9 mouse cellular contexts compared by ENCODE assay signal in the genomic region with DNA sequence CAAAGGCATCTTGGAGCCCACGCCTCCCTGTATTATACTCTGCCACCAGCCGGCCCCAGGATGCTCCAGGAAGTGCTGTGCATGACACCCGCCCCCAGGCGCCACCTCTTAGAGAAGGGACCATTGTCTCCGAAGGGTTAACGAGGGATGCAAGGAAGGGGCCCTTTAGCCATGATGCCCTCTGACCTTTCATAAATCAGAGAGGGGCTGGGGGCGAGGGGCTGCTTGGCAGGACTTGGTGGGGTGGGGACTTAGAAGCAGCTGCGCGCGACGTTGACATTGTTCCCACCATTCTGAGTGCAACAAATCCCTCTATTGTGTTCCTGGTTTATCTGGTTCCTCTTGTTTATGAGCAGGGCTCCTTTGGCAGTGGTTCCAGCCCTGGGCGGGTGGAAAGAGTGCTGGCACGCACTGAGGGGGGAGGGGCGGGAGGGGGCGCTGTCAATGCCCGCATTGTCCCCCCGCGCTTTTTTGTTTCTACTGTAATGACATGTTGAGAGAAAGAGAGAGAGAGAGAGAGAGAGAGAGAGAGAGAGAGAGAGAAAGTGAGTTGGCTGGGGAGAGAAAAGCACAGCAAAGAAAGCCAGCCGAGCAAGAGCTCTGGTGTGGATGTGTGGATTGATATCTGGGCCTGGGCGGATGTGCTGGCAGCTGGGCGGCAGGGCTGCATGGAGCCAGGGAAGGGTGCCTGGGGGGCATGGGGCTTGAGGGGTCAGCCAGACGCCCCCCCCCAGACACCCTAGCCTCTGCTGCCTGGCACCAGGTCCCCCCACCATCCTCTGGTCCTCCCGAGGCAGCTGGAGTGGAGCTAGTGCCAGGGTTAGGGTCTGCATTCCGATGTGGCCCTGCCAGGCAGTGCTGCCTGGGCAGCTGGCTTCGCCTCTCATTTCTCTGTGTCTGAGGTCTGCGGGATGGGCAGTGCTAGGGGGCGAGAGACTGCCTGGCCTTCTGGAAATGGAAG. TPM values are rescaled to one million over a fixed set of nuclear protein-coding genes. Genes with fewer than 3 reads are reported as not detected.
A peak's percentile ranks its signal among the peaks of the same experiment; 100 is the strongest.
DNase-seq lines count a peak whose midpoint lies in the region; ATAC-seq lines count a peak whose summit lies in the region.
"Had no signal": no experiment of that assay in that cellular context is flagged by ENCODE, and none has a peak within 500 bp of the region (broad histone marks: within the 10 kb centered on the region; RNA-seq: fewer than 3 reads in every experiment).

No protein-coding gene starts in this region.

- peak overlapping the region; percentile 91 for H3K27ac ChIP-seq in forebrain, embryonic 10.5 days
- H3K27ac ChIP-seq in hindbrain, embryonic 14.5 days, result peak overlapping the region; percentile 80

- peak; percentile 13 to 19 for DNase-seq in urinary bladder, postnatal 36 days (ENCODE audit: low spot score in 2 of 2)
- no peak for DNase-seq in urinary bladder, postnatal 10 days (ENCODE audit: low spot score)
- DNase-seq in forebrain, embryonic 10.5 days (ENCODE audit: extremely low spot score, low spot score), result peak; percentile 41
- DNase-seq in hindbrain, embryonic 14.5 days (ENCODE audit: low spot score), result peak; percentile 60
- DNase-seq in lung, adult 18-20 months, result peak; percentile 42 to 58
- DNase-seq in ovary, postnatal 14 days (ENCODE audit: low spot score), result peak; percentile 38
- DNase-seq in spleen, postnatal 4 days (ENCODE audit: low spot score in 2 of 2), result no peak

- H3K4me2 ChIP-seq in hindbrain, embryonic 14.5 days (replicated peaks), result peak overlapping the region; percentile 32

- H3K9me3 ChIP-seq in forebrain, embryonic 10.5 days, result no peaks in the 10 kb centered on the region
- no peaks in the 10 kb centered on the region for H3K9me3 ChIP-seq in hindbrain, embryonic 14.5 days (ENCODE audit: control insufficient read depth, low read length)

- H3K4me3 ChIP-seq in forebrain, embryonic 10.5 days, result peak overlapping the region; percentile 32
- no peak overlapping the region for H3K4me3 ChIP-seq in hindbrain, embryonic 14.5 days (replicated peaks; ENCODE audit: low read length)
- H3K4me3 ChIP-seq: megakaryocyte, embryonic 14.5 days had no signal

- peaks cover 16% of the 10 kb centered on the region for H3K27me3 ChIP-seq in forebrain, embryonic 10.5 days (ENCODE audit: poor library complexity, severe bottlenecking)
- no peaks in the 10 kb centered on the region for H3K27me3 ChIP-seq in hindbrain, embryonic 14.5 days (ENCODE audit: control insufficient read depth, insufficient read depth, low read length)

- 19% methylated on average over 27 of the region's 27 CpGs for WGBS in forebrain, embryonic 10.5 days
- 15% methylated on average over 24 of the region's 27 CpGs for WGBS in hindbrain, embryonic 14.5 days

- H3K4me1 ChIP-seq in forebrain, embryonic 10.5 days, result peaks cover 43% of the 10 kb centered on the region
- peaks cover 21% of the 10 kb centered on the region for H3K4me1 ChIP-seq in hindbrain, embryonic 14.5 days (replicated peaks; ENCODE audit: control insufficient read depth, insufficient read depth, low read length)

- H3K9ac ChIP-seq in hindbrain, embryonic 14.5 days, result peak overlapping the region; percentile 24; the same call in 1 of the 2 replicates

- H3K36me3 ChIP-seq in forebrain, embryonic 10.5 days (replicated peaks), result no peaks in the 10 kb centered on the region
- no peaks in the 10 kb centered on the region for H3K36me3 ChIP-seq in hindbrain, embryonic 14.5 days (replicated peaks; ENCODE audit: control insufficient read depth, insufficient read depth)

- peak; percentile 87 for ATAC-seq in hindbrain, embryonic 14.5 days (ENCODE audit: low FRiP score)
- ATAC-seq in CD4-positive, CD25-positive, alpha-beta regulatory T cell, adult 4 months, result no peak

RNA-seq across cellular contexts. Expression of gene Sox10, which starts 28.1 kb away (rescaled TPM):
- polyA plus RNA-seq in forebrain, embryonic 10.5 days (2016; fragmentation: Nextera tagmentation; extraction: Ambion mirVana), result 1.2 and 1.3 TPM in 2 replicates
- polyA plus RNA-seq in hindbrain, embryonic 14.5 days (2014; fragmentation: Nextera tagmentation; extraction: Ambion mirVana), result 8.9 and 10.3 TPM in 2 replicates
- polyA plus RNA-seq in CD4-positive, CD25-positive, alpha-beta regulatory T cell, adult 4 months (2017; shearing (Covaris generic)), result not detected

RNA-seq across cellular contexts. Expression of gene Pick1, which starts 35.8 kb away (rescaled TPM):
- polyA plus RNA-seq in forebrain, embryonic 10.5 days (2016; fragmentation: Nextera tagmentation; extraction: Ambion mirVana), result 47.8 and 50.5 TPM in 2 replicates
- polyA plus RNA-seq in hindbrain, embryonic 14.5 days (2014; fragmentation: Nextera tagmentation; extraction: Ambion mirVana), result 45.8 and 48.2 TPM in 2 replicates
- polyA plus RNA-seq in CD4-positive, CD25-positive, alpha-beta regulatory T cell, adult 4 months (2017; shearing (Covaris generic)), result 10 to 100 TPM in 1 of 2 experiments, 1 to 10 TPM in 1; 6.0 to 10.5 TPM

RNA-seq across cellular contexts. Expression of gene Gm49486, which starts 36.0 kb away (rescaled TPM):
- polyA plus RNA-seq in forebrain, embryonic 10.5 days (2016; fragmentation: Nextera tagmentation; extraction: Ambion mirVana), result 0.14 and 0.52 TPM in 2 replicates
- 1.1 TPM in 2 replicates for polyA plus RNA-seq in hindbrain, embryonic 14.5 days (2014; fragmentation: Nextera tagmentation; extraction: Ambion mirVana)
- under 1 TPM in 1 of 2 experiments, not detected in 1; 0.52 TPM for polyA plus RNA-seq in CD4-positive, CD25-positive, alpha-beta regulatory T cell, adult 4 months (2017; shearing (Covaris generic))

RNA-seq across cellular contexts. Expression of gene 1700088E04Rik, which starts 52.1 kb away (rescaled TPM):
- polyA plus RNA-seq in forebrain, embryonic 10.5 days (2016; fragmentation: Nextera tagmentation; extraction: Ambion mirVana), result 6.9 and 8.1 TPM in 2 replicates
- 18.3 and 19.1 TPM in 2 replicates for polyA plus RNA-seq in hindbrain, embryonic 14.5 days (2014; fragmentation: Nextera tagmentation; extraction: Ambion mirVana)
- polyA plus RNA-seq in CD4-positive, CD25-positive, alpha-beta regulatory T cell, adult 4 months (2017; shearing (Covaris generic)), result 10 to 100 TPM in 1 of 2 experiments, 1 to 10 TPM in 1; 4.1 to 10.1 TPM

RNA-seq across cellular contexts. Expression of gene Polr2f, which starts 52.4 kb away (rescaled TPM):
- 419 and 440 TPM in 2 replicates for polyA plus RNA-seq in forebrain, embryonic 10.5 days (2016; fragmentation: Nextera tagmentation; extraction: Ambion mirVana)
- 273 and 298 TPM in 2 replicates for polyA plus RNA-seq in hindbrain, embryonic 14.5 days (2014; fragmentation: Nextera tagmentation; extraction: Ambion mirVana)
- 100 to 1,000 TPM in 1 of 2 experiments, 10 to 100 TPM in 1; 92.3 to 119 TPM for polyA plus RNA-seq in CD4-positive, CD25-positive, alpha-beta regulatory T cell, adult 4 months (2017; shearing (Covaris generic))

Comparison
In these comparisons a context has a peak if more than half of its experiments do, and no peak if none do; other contexts are left out.
1. DNase-seq: peak in urinary bladder, postnatal 36 days (2 of 2), forebrain, embryonic 10.5 days (single experiment), hindbrain, embryonic 14.5 days (single experiment), lung, adult 18-20 months (2 of 2) and ovary, postnatal 14 days (single experiment); none in urinary bladder, postnatal 10 days (single experiment) and spleen, postnatal 4 days (0 of 2).